Mouse (Mus musculus): Measurements from ENCODE around the gene Trim68. TPM values are rescaled to one million over a fixed set of nuclear protein-coding genes. Genes with fewer than 3 reads are reported as not detected.

Gene Trim68
- 12.9 and 19.6 TPM in 2 replicates for total RNA-seq (2014; fragmentation: Nextera tagmentation)
- total RNA-seq (2017), result 9.6 and 9.9 TPM in 2 replicates
- polyA plus RNA-seq (2012), result 2.0 and 2.3 TPM in 2 replicates

DNA sequence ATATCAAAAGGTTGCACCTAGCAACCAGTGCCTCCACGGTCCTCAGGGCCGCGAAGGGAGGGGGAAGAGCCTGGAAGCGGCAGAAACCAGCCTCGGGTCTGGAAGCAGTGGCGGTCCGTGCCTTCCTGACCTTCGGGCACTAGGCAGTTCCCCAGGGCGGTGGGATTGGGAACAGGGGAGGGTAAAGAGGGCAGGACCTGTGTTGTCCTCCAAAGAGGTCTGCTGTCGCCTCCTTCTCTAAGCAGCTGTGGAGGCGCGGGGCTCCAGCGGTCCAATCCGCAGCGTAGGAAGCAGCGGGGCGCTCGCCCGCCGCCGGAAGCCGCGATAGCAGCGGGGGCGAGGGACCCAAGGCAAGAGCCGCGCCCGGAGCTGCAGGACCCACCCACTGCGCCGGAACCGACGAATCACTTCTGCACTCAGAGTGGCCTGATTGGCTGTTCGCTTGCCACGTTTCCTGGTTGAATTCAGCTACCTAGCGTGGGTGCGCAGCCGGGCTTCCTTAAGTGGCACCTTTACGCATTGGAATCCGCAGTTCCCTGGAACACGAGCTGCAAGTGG, at the start of gene Trim68:
TSS of gene Trim68 (minus strand) at position 384 of the 558 bp plus-strand sequence.
- Histone ChIP-seq H3K27me3 (ENCODE audit: insufficient read depth, low read length) (no peaks in the 10 kb centered on the region), H3K4me3 (ENCODE audit: low read depth, low read length) (peak within 1 kb of the TSS; percentile 71), H3K4me1 (ENCODE audit: insufficient read depth, low read depth, low read length) (peaks cover 4% of the 10 kb centered on the region), H3K36me3 (replicated peaks) (peaks cover 9% of the 10 kb centered on the region), H3K9me3 (replicated peaks) (no peaks in the 10 kb centered on the region)
- TF ChIP-seq CTCF (IDR thresholded peaks at IDR 0.05; ENCODE audit: low read depth, low read length) (no peak), POLR2AphosphoS5 (IDR thresholded peaks at IDR 0.05; ENCODE audit: insufficient replicate concordance, low read depth, low read length) (no peak), GATA1 (IDR thresholded peaks at IDR 0.05; ENCODE audit: borderline replicate concordance, low read length) (no peak), GATA2 (IDR thresholded peaks at IDR 0.05; ENCODE audit: borderline replicate concordance, low read depth, low read length) (no peak), TAL1 (conservative IDR thresholded peaks at IDR 0.05; ENCODE audit: low read depth, low read length) (no peak)
- peak; percentile 99 for ATAC-seq (ENCODE audit: extremely low read depth, insufficient number of reproducible peaks, low FRiP score, poor library complexity, severe bottlenecking)
- DNase-seq (ENCODE audit: low spot score), result peak; percentile 87

DNA sequence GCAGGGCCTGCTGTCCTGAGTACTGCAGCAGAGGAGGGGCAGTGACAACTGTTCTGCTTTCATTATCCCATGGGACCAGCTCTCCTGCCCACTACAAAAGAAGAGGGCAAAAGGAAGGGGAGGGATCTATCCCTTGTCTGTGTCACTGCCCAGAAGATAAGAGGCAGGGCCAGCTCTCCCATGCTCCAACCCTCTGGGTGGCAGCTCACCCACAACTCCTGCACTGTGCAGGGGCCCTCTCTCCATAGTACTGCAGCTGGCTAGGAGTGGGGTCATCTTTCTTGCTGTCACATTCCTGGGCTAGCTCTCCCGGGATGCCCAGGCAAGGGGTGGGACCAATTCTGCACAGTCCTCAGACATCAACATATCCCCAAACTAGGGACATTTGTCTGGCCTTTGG, 46.7 kb upstream of the Trim68 start:
- DNase-seq (ENCODE audit: low spot score) (no peak), ATAC-seq (ENCODE audit: extremely low read depth, insufficient number of reproducible peaks, low FRiP score, poor library complexity, severe bottlenecking) (no peak)
- TF ChIP-seq GATA2 (IDR thresholded peaks at IDR 0.05; ENCODE audit: borderline replicate concordance, low read depth, low read length), result no peak
- no peak for TF ChIP-seq GATA1 (IDR thresholded peaks at IDR 0.05; ENCODE audit: borderline replicate concordance, low read length)
- TF ChIP-seq CTCF (IDR thresholded peaks at IDR 0.05; ENCODE audit: low read depth, low read length), result no peak
- TF ChIP-seq POLR2AphosphoS5 (IDR thresholded peaks at IDR 0.05; ENCODE audit: insufficient replicate concordance, low read depth, low read length), result no peak
- no peak for TF ChIP-seq TAL1 (conservative IDR thresholded peaks at IDR 0.05; ENCODE audit: low read depth, low read length)
- no peaks in the 10 kb centered on the region for H3K27me3 ChIP-seq (ENCODE audit: insufficient read depth, low read length)
- H3K36me3 ChIP-seq (replicated peaks), result no peaks in the 10 kb centered on the region
- H3K9me3 ChIP-seq (replicated peaks), result no peaks in the 10 kb centered on the region
- H3K4me1 ChIP-seq (ENCODE audit: insufficient read depth, low read depth, low read length), result no peaks in the 10 kb centered on the region
- no peak overlapping the region for H3K4me3 ChIP-seq (ENCODE audit: low read depth, low read length)

DNA sequence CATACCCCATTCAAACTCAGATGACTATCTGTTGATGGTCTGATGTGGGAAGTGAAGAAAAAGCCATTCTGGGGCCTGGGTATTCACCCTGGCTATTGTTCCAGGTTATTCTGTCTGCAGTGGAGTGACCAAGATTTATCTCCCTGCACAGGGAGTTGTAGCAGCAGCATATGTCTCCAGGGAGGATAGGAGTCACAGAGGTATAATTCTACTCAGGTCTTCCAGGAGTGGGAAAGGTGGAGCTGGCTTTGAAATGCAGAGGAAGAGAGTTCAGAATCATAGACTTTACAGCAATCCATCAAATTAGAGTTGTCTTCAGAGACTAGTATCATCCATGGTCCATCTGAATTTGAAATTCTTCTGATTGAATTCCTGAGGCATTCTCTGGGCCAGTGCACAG, 40.3 kb upstream of the Trim68 start, which contains the start of gene Olfr559:
TSS of gene Olfr559 (minus strand) at position 101 of the 400 bp plus-strand sequence.
- no peak within 1 kb of the TSS for H3K4me3 ChIP-seq (ENCODE audit: low read depth, low read length)
- TF ChIP-seq CTCF (IDR thresholded peaks at IDR 0.05; ENCODE audit: low read depth, low read length) (no peak), POLR2AphosphoS5 (IDR thresholded peaks at IDR 0.05; ENCODE audit: insufficient replicate concordance, low read depth, low read length) (no peak), GATA1 (IDR thresholded peaks at IDR 0.05; ENCODE audit: borderline replicate concordance, low read length) (no peak), TAL1 (conservative IDR thresholded peaks at IDR 0.05; ENCODE audit: low read depth, low read length) (no peak), GATA2 (IDR thresholded peaks at IDR 0.05; ENCODE audit: borderline replicate concordance, low read depth, low read length) (no peak)
- H3K9me3 ChIP-seq (replicated peaks), result no peaks in the 10 kb centered on the region
- DNase-seq (ENCODE audit: low spot score) (no peak), ATAC-seq (ENCODE audit: extremely low read depth, insufficient number of reproducible peaks, low FRiP score, poor library complexity, severe bottlenecking) (no peak)
- no peaks in the 10 kb centered on the region for H3K36me3 ChIP-seq (replicated peaks)
- no peaks in the 10 kb centered on the region for H3K4me1 ChIP-seq (ENCODE audit: insufficient read depth, low read depth, low read length)
- H3K27me3 ChIP-seq (ENCODE audit: insufficient read depth, low read length), result no peaks in the 10 kb centered on the region

DNA sequence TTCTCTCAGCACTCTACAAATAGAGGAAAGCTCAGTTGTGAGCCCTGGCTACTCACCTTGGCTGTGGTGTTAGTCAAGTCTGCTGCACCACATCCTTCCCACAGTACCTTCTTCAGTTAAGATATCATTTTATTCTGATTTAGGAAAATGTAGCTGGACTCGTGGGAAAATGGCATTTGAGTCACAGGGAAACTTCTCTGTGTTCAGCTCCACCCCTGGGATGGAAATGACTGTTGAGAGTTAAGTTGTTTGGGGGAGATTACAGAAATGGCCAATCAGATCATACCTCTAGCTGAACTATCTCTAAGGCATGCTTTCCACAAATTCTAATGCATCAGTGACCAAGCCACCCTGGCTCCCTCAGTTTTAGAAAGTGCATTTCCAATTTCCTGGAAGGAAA, 31.8 kb upstream of the Trim68 start, which contains the start of gene Olfr33:
TSS of gene Olfr33 (minus strand) at position 101 of the 400 bp plus-strand sequence.
- H3K4me3 ChIP-seq (ENCODE audit: low read depth, low read length), result no peak within 1 kb of the TSS
- no peaks in the 10 kb centered on the region for H3K27me3 ChIP-seq (ENCODE audit: insufficient read depth, low read length)
- no peaks in the 10 kb centered on the region for H3K9me3 ChIP-seq (replicated peaks)
- no peaks in the 10 kb centered on the region for H3K4me1 ChIP-seq (ENCODE audit: insufficient read depth, low read depth, low read length)
- no peaks in the 10 kb centered on the region for H3K36me3 ChIP-seq (replicated peaks)
- TF ChIP-seq TAL1 (conservative IDR thresholded peaks at IDR 0.05; ENCODE audit: low read depth, low read length) (no peak), POLR2AphosphoS5 (IDR thresholded peaks at IDR 0.05; ENCODE audit: insufficient replicate concordance, low read depth, low read length) (no peak), GATA2 (IDR thresholded peaks at IDR 0.05; ENCODE audit: borderline replicate concordance, low read depth, low read length) (no peak), GATA1 (IDR thresholded peaks at IDR 0.05; ENCODE audit: borderline replicate concordance, low read length) (no peak), CTCF (IDR thresholded peaks at IDR 0.05; ENCODE audit: low read depth, low read length) (no peak)
- DNase-seq (ENCODE audit: low spot score), result no peak
- no peak for ATAC-seq (ENCODE audit: extremely low read depth, insufficient number of reproducible peaks, low FRiP score, poor library complexity, severe bottlenecking)

DNA sequence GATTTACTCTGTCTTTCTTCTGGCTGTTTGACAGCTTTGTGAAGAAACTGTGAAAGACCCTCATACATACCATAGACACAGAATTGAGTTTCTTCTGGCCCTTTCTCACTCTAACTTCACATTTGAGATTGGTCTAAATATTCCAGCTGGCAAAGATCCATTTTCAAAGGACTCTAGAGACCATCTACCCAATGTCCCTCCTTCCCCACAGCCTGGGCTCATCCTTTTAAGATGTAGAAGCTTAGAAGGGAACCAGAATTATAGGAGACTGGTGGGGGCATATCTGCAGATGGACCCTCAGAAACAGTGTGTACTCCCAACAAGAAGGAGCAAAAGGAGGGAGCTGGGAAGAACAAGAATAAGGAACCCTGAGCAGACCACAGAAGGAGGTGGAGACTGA, 14.8 kb upstream of the Trim68 start, which contains the start of gene Olfr558:
TSS of gene Olfr558 (plus strand) at position 301 of the 400 bp plus-strand sequence.
- Histone ChIP-seq H3K36me3 (replicated peaks) (no peaks in the 10 kb centered on the region), H3K4me1 (ENCODE audit: insufficient read depth, low read depth, low read length) (no peaks in the 10 kb centered on the region), H3K9me3 (replicated peaks) (no peaks in the 10 kb centered on the region), H3K4me3 (ENCODE audit: low read depth, low read length) (no peak within 1 kb of the TSS), H3K27me3 (ENCODE audit: insufficient read depth, low read length) (peaks cover 27% of the 10 kb centered on the region)
- DNase-seq (ENCODE audit: low spot score) (no peak), ATAC-seq (ENCODE audit: extremely low read depth, insufficient number of reproducible peaks, low FRiP score, poor library complexity, severe bottlenecking) (no peak)
- no peak for TF ChIP-seq GATA2 (IDR thresholded peaks at IDR 0.05; ENCODE audit: borderline replicate concordance, low read depth, low read length)
- TF ChIP-seq POLR2AphosphoS5 (IDR thresholded peaks at IDR 0.05; ENCODE audit: insufficient replicate concordance, low read depth, low read length), result no peak
- TF ChIP-seq TAL1 (conservative IDR thresholded peaks at IDR 0.05; ENCODE audit: low read depth, low read length), result no peak
- TF ChIP-seq GATA1 (IDR thresholded peaks at IDR 0.05; ENCODE audit: borderline replicate concordance, low read length), result no peak
- no peak for TF ChIP-seq CTCF (IDR thresholded peaks at IDR 0.05; ENCODE audit: low read depth, low read length)

DNA sequence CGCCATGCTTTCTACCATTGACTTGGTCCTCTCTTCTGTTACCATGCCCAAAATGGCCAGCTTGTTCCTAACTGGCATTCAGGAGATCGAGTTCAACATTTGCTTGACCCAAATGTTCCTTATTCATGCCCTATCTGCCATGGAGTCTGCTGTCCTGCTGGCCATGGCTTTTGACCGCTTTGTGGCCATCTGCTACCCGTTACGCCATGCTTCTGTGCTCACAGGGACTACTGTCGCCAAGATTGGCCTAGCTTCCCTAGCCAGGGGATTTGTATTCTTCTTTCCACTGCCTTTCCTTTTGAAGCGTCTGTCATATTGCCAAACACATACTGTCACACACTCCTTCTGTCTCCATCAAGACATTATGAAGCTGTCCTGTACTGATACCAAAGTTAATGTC, 11.3 kb upstream of the Trim68 start:
- TF ChIP-seq TAL1 (conservative IDR thresholded peaks at IDR 0.05; ENCODE audit: low read depth, low read length) (no peak), GATA2 (IDR thresholded peaks at IDR 0.05; ENCODE audit: borderline replicate concordance, low read depth, low read length) (no peak), POLR2AphosphoS5 (IDR thresholded peaks at IDR 0.05; ENCODE audit: insufficient replicate concordance, low read depth, low read length) (no peak), CTCF (IDR thresholded peaks at IDR 0.05; ENCODE audit: low read depth, low read length) (no peak), GATA1 (IDR thresholded peaks at IDR 0.05; ENCODE audit: borderline replicate concordance, low read length) (no peak)
- no peaks in the 10 kb centered on the region for H3K36me3 ChIP-seq (replicated peaks)
- no peak for ATAC-seq (ENCODE audit: extremely low read depth, insufficient number of reproducible peaks, low FRiP score, poor library complexity, severe bottlenecking)
- peaks cover 21% of the 10 kb centered on the region for H3K27me3 ChIP-seq (ENCODE audit: insufficient read depth, low read length)
- no peak for DNase-seq (ENCODE audit: low spot score)
- H3K4me1 ChIP-seq (ENCODE audit: insufficient read depth, low read depth, low read length), result no peaks in the 10 kb centered on the region
- H3K4me3 ChIP-seq (ENCODE audit: low read depth, low read length), result no peak overlapping the region
- no peaks in the 10 kb centered on the region for H3K9me3 ChIP-seq (replicated peaks)
